Mouse (Mus musculus) heart, adult 2 months (tissue): ENCODE results near the gene Prrc2a. TPM values are rescaled to one million over a fixed set of nuclear protein-coding genes. Genes with fewer than 3 reads are reported as not detected.

Source experiments
- DNase-seq, 2 experiments: peaks; one replicate each; pipeline ENCODE4 v3.0.0; 2021
- H3K27ac ChIP-seq: fragments of 200-600 bp; 2 replicates; pipeline ENCODE4 v1.8.1; 2022
- H3K27me3 ChIP-seq: fragments of 200-500 bp; 2 replicates; pipeline ENCODE4 v1.6.1; 2012; ENCODE audit warnings: mild to moderate bottlenecking, low read length, inconsistent platforms, mixed read lengths; ENCODE audit not compliant: control insufficient read depth, insufficient read depth
- H3K36me3 ChIP-seq: fragments of 200-500 bp; 2 replicates; pipeline ENCODE4 v1.6.1; 2012; ENCODE audit warnings: low read length, inconsistent platforms; ENCODE audit not compliant: control insufficient read depth, insufficient read depth
- H3K4me1 ChIP-seq: fragments of 200-500 bp; 2 replicates; pipeline ENCODE4 v1.6.1; 2011; ENCODE audit warnings: low read length; ENCODE audit not compliant: control insufficient read depth, insufficient read depth
- H3K4me3 ChIP-seq: fragments of 200-600 bp; 2 replicates; pipeline ENCODE4 v1.8.1; 2022
- H3K79me2 ChIP-seq: fragments of 200-500 bp; replicated peaks from 2 replicates; pipeline ENCODE4 v1.6.1; 2012; ENCODE audit warnings: mild to moderate bottlenecking, inconsistent platforms, low read length, moderate library complexity, mixed read lengths; ENCODE audit not compliant: control insufficient read depth, insufficient read depth
- H3K9ac ChIP-seq: fragments of 200-500 bp; 2 replicates; pipeline ENCODE4 v1.6.1; 2012; ENCODE audit warnings: low read depth, mild to moderate bottlenecking, control low read depth, inconsistent platforms, low read length, mixed read lengths
- CTCF ChIP-seq: fragments of 200-600 bp; IDR thresholded peaks from 2 replicates; pipeline ENCODE4 v1.8.1; 2022; ENCODE audit warnings: antibody characterized with exemption, mild to moderate bottlenecking, moderate library complexity
- EP300 ChIP-seq: fragments of 200-500 bp; IDR thresholded peaks from 2 replicates; pipeline ENCODE4 v1.6.1; 2011; ENCODE audit warnings: low read depth, low read length, control low read depth; ENCODE audit not compliant: insufficient read depth
- POLR2A ChIP-seq: fragments of 200-500 bp; IDR thresholded peaks from 2 replicates; pipeline ENCODE4 v1.6.1; 2011; ENCODE audit warnings: mild to moderate bottlenecking, low read depth, low read length, control low read depth; ENCODE audit not compliant: insufficient read depth
- WGBS: fragments of 180-500 bp; shearing (Covaris S2); methylation state at CpG from one replicate; pipeline ENCODE4 v1.1.7; 2018; 5-methylcytosine and 5-hydroxymethylcytosine counted together
- intact Hi-C: fragments of 180-260 bp; cut with DNase I; formaldehyde crosslinking; loops from one replicate; pipeline ENCODE4 v1.15.1; 2025
- polyA plus RNA-seq: library from polyadenylated mRNA; depleted of rRNA; stranded (reverse); fragments of >200 nt; gene quantifications from 2 replicates; pipeline ENCODE4 v1.2.3, GENCODE M21; 2012
- total RNA-seq, 2 experiments: library from RNA; stranded (reverse); gene quantifications; 2 replicates each; pipeline ENCODE4 v1.2.3; 2021

Gene Prrc2a
- total and polyA plus RNA-seq, 3 experiments: 132 to 197 (median 139) TPM

DNA sequence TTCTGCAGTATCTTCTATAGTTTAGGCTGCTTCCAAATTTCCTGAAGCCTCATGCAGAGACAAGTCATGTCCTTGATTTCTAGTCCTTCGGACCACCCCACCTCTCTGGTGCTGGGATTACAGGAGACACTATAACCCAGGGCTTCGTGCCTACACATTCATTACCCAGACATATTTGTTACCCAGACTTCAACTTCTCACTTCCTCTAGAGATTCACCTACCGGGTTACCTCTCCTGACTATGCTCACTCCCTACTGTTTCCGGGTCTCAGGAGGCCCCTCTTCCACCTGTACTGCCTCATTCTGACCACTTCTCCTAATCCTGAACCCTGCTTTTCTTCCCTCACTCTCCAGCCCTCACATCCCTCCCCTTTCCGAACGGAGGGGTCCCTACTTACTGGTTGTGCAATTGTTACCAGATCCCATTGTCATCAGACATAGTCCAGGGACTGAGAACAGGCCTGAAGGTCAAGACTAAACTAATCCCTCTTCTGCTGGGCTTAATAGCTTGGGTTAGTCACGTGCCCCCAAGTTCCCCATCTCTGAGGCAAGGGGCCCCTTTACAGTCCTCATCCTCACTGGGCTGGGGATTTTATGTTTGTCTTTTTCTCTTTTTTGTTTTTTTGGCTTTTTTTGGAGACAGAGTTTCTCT lies 23.4 kb upstream of the Prrc2a start, which contains the start of gene Lst1:
Lst1 (minus strand) TSS at position 481 of the 652 bp plus-strand sequence.
- Histone ChIP-seq H3K9ac (no peak within 1 kb of the TSS), H3K4me1 (no peaks in the 10 kb centered on the region; the same call in 1 of the 2 replicates), H3K4me3 (no peak within 1 kb of the TSS), H3K27me3 (no peaks in the 10 kb centered on the region), H3K27ac (no peak within 1 kb of the TSS), H3K36me3 (no peaks in the 10 kb centered on the region), H3K79me2 (no peaks in the 10 kb centered on the region)
- intact Hi-C loops: no loop called here
- DNase-seq: no peak
- 73% methylated on average over 7 of the region's 7 CpGs for WGBS
- TF ChIP-seq CTCF (no peak), POLR2A (no peak), EP300 (no peak)

DNA sequence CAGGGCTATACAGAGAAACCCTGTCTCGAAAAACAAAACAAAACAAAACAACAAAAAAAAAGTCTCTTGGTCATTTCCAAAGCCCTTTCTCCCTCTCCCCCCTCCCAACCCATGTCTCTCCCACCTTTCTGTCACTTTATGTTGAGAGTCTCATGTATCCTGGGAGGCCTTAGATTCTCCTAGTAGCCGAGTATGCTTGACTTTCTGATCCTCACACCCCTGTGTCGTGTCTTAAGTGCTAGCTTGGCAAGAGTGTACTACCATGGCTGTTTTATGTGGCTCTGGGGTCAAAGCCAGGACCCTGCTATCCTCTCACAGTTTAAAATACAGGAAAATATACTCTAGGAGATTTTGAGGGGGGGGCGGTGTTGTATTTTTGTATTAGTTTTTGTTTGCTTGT lies 22.6 kb upstream of the Prrc2a start:
- 66% methylated on average over 4 of the region's 4 CpGs for WGBS
- Histone ChIP-seq H3K27ac (no peak overlapping the region), H3K4me1 (no peaks in the 10 kb centered on the region; the same call in 1 of the 2 replicates), H3K4me3 (no peak overlapping the region), H3K27me3 (no peaks in the 10 kb centered on the region), H3K9ac (no peak overlapping the region), H3K36me3 (no peaks in the 10 kb centered on the region), H3K79me2 (no peaks in the 10 kb centered on the region)
- DNase-seq: no peak
- TF ChIP-seq POLR2A: no peak
- TF ChIP-seq CTCF: no peak
- no peak for TF ChIP-seq EP300
- intact Hi-C loops: no loop called here

GRCm38 (mm10) chr17:35186681-35187080 lies 22.0 kb upstream of the Prrc2a start:
- intact Hi-C loops: no loop called here
- TF ChIP-seq EP300 (no peak), POLR2A (peak; percentile 23; the same call in 1 of the 2 replicates)
- peak; percentile 57 to 60 for DNase-seq
- Histone ChIP-seq H3K27ac (peak overlapping the region; percentile 34), H3K4me3 (no peak overlapping the region), H3K79me2 (no peaks in the 10 kb centered on the region), H3K27me3 (no peaks in the 10 kb centered on the region), H3K4me1 (no peaks in the 10 kb centered on the region; the same call in 1 of the 2 replicates), H3K36me3 (no peaks in the 10 kb centered on the region), H3K9ac (peak overlapping the region; percentile 6; the same call in 1 of the 2 replicates)
- 6% methylated on average over 4 of the region's 4 CpGs for WGBS

DNA sequence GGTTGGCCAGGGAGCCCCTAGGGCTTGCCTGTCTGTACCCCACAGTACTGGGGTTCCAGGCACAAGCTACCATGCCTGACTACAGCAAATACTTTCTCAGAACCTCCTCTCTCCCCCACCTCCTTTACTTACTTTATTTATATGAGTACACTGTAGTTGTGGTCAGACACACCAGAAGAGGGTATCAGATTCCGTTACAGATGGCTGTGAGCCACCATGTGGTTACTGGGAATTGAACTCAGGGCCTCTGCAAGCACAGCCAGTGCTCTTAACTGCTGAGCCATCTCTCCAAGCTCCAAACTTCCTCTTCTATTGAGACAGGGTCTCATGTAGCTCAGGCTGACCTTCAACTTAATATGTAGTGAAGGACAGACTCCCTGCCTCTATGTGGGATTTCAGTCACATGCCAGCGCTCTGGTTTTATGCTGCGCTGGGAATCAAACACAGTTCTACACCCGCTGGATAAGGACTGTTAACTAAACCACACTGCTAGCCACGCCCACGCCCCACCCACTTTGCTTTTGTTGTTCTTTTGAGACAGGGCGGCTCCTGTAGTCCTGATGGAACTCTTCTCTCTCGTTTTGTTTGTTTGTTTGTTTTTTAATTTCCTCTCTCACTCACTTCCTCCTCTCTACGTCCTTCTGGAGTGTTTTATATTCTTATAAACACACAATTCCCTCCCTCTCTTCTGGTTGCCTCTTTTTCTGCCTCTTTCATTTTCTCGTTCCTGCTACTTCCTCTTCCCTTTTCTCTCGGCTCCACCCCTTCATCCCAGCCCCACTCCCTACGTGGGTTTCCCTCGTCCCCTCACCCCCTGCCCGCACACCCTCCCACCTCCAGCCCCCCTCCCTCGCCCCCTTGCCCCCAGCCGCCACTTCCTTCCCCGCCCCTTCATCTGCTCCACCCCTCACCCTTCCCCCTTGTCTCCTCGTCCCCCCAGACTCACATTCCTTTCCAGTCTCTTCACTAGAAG lies 21.2 kb upstream of the Prrc2a start:
- WGBS: 5% methylated on average over 15 of the region's 18 CpGs
- Histone ChIP-seq H3K79me2 (no peaks in the 10 kb centered on the region), H3K36me3 (no peaks in the 10 kb centered on the region), H3K9ac (no peak overlapping the region), H3K27me3 (no peaks in the 10 kb centered on the region), H3K27ac (peak overlapping the region; percentile 72), H3K4me3 (peak overlapping the region; percentile 54), H3K4me1 (no peaks in the 10 kb centered on the region; the same call in 1 of the 2 replicates)
- DNase-seq: peak; percentile 82 to 83
- TF ChIP-seq POLR2A: peak; percentile 53; the same call in 1 of the 2 replicates
- TF ChIP-seq CTCF: no peak
- TF ChIP-seq EP300: no peak
- intact Hi-C loops: no loop called here

- intact Hi-C loops: no loop called here
- 82% methylated on average over 5 of the region's 5 CpGs for WGBS
Observed at GRCm38 (mm10) chr17:35180093-35180492, 15.4 kb upstream of the Prrc2a start.

More at GRCm38 (mm10) chr17:35180093-35180492, 15.4 kb upstream of the Prrc2a start:
- Histone ChIP-seq H3K27me3 (no peaks in the 10 kb centered on the region), H3K27ac (no peak overlapping the region), H3K79me2 (no peaks in the 10 kb centered on the region), H3K4me3 (no peak overlapping the region), H3K9ac (no peak overlapping the region), H3K4me1 (no peaks in the 10 kb centered on the region), H3K36me3 (no peaks in the 10 kb centered on the region)
- no peak for DNase-seq
- TF ChIP-seq EP300: no peak
- TF ChIP-seq CTCF: no peak
- no peak for TF ChIP-seq POLR2A
